Mouse (Mus musculus) left cerebral cortex, adult 9 months (tissue): ENCODE results near the gene Ajm1.

Source experiments
- DNase-seq, 2 experiments: peaks; one replicate each; pipeline ENCODE4 v3.0.0; 2022; ENCODE audit warnings: low spot score in 2 of 2

Gene Ajm1

GRCm38 (mm10) chr2:25526510-25527302 is 54.9 kb downstream of the Ajm1 start:
- DNase-seq = no peak
